Mouse (Mus musculus) layer of hippocampus, adult 8-10 months (tissue): ENCODE data around the gene Ccnyl1. TPM values are rescaled to one million over a fixed set of nuclear protein-coding genes. Genes with fewer than 3 reads are reported as not detected.

Experiments
- DNase-seq, 2 experiments: peaks; one replicate each; pipeline ENCODE4 v3.0.0; 2022; ENCODE audit warnings: low spot score in 2 of 2
- total RNA-seq, 4 experiments: library from RNA; stranded (reverse); gene quantifications; 2 replicates each; pipeline ENCODE4 v1.2.4; 2022

Gene Ccnyl1
- total RNA-seq, 4 experiments from 2014 or later, result 10.4 to 12.9 (median 12.0) TPM

DNA sequence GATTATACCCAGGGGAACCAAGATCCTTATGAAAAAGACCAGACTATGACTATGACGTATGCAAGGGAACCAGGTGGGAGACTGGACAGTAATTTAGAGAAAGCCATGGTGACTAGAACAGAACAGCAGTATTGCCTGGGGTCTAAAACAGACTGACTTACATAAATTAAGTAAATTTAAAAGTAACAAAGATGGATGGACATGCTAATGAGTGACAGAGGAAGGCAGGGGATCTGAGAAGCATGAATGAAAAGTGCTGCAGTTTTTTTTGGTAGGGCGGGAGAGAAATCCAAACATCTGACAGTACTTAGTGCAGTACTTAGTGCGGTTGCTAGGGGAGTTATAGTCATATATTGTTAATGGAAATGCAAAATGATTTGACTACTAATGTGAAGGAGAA lies 4.9 kb downstream of the Ccnyl1 start:
- no peak for DNase-seq

DNA sequence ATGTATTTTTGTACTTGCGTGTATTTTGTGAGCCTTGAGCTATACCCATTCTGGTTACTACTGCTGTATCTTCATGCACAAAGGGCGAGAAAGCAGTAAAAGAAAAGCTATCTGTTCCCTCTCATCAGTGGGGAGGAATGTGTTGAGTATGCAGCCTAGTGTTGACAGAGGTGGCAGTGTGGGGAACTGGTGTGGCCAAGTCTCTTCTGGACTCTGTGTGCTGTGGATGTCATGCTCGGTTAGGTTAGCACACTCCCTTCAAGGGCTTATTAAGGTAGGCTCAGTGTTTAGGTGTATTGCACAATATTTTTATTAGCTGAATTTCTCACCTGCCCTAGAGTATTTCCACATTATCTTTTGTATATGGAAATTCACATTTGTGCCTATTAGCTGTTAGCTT lies 11.5 kb downstream of the Ccnyl1 start:
- no peak for DNase-seq

DNA sequence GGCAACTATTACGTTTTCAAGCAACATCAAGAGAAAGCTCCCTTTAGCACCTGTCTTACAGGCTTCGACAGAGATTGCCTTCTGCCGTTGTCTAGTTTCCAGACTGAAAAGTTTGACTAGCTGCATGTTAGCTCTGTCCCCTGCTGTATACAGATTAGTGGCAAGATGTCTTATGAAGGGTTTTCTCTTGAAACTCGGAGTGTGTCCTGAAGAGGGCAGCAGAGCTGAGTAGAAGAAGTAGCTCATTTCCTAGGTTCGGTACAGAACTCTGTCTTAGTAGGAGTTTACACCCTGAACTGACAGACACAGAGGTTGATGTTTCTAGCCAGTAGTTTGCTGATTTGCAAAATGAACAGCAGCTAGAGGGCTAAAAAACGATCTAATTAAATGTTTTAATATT lies 15.0 kb downstream of the Ccnyl1 start:
- DNase-seq, result peak; percentile 31 to 68

DNA sequence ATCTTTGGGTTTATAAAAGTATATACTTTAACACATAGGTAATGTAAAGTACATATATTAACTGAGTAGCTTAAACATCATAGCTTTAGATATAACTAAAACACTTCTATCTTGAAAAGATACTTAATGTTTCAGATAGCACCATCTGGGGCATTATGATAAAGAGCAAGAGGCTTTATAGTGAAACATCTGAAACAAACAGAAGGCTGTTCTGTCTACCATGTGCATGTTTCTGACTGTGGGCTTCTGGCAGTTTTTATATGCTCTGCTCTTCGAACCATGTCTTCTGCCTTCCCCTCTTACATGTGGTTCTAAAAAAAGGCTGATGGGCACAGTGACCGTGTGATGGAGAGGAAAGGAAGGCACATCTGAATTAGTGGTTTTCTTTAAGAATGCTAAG lies 16.4 kb downstream of the Ccnyl1 start:
- DNase-seq, result no peak

DNA sequence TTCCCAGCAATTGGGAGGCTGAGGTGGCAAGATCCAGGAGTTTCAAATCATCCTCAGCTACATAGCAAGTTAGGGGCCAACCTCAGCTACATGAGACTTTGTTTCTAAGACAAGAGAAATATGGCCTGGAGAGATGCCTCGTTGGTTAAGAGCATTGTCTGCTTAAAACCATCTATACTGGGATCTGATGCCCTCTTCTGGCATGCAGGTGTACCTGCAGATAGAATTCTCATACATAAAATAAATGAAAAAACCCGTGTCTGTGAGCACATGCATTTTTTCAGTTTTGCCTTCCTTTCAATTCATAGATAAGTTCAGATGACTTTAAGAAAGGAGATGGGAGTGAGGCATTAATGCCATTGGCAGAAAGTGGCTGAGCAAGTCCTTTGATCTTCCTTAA lies 19.6 kb downstream of the Ccnyl1 start:
- no peak for DNase-seq

DNA sequence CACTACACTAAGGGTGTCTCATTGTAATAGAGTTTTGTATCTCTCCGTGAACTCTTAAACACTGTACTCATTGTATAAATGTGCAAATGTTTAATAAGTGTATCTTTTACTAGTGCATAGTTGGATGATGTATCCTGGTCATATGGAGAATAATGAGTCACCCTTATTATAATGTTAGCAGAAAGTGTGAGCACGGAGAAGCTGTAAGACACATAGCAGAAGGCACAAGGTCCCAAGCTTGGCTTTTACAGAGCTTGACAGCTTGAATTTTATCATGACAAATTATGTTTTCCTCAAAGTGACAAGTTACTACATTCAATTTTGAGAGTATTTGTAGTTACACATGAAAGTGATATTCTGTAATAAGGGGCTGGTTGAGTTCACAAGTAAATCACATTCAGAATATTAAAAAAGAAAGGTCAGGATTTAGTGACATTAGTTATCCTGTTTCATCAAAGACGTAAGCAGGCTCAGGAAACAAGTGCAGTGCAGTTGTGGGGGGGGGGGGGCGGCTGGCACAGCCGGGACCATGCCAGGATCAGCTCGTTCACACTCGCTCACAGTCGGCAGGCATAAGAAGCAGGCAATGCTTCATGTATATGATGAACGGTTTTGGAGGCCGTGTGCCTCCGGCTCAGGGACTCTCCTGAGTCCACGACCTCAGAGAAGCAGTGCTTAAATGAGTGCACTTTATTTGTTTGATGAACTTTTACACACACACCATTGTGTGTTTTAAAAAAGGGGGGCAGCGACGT lies 21.9 kb downstream of the Ccnyl1 start:
- DNase-seq, result no peak

GRCm38 (mm10) chr1:64715458-64715857 lies 25.2 kb downstream of the Ccnyl1 start:
- DNase-seq, result no peak

- DNase-seq, result peak in 1 of 2 experiments; percentile 19
Observed at GRCm38 (mm10) chr1:64716589-64717304, 26.5 kb downstream of the Ccnyl1 start.

- DNase-seq, result peak in 1 of 2 experiments; percentile 52
Observed at GRCm38 (mm10) chr1:64717504-64717903, 27.2 kb downstream of the Ccnyl1 start.

GRCm38 (mm10) chr1:64721034-64721587 lies 30.9 kb downstream of the Ccnyl1 start:
- no peak for DNase-seq

- DNase-seq, result no peak
Observed at GRCm38 (mm10) chr1:64730046-64730445, 39.8 kb downstream of the Ccnyl1 start.

GRCm38 (mm10) chr1:64731341-64732020 lies 41.2 kb downstream of the Ccnyl1 start:
- DNase-seq, result no peak

DNA sequence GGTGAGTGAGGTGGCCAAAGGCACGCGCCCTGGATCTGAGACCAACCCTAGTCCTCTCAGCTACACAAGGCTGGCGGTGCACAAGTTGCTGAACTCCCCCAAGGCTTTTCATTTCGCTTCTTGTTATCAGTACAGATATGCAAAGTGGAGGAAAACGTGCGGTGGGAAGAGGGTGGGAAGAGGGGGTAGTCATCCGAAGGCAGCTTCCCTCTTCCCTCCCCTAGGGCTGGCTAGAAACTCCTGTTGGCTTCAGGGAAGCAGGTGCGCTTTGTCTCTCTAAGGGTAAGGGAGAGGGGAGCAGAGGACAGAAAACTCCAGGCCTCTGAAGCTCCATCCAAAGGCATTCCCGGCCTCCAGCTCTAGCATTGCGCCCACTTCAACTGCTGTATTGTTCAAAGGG lies 41.9 kb downstream of the Ccnyl1 start:
- no peak for DNase-seq

GRCm38 (mm10) chr1:64732637-64733200 lies 42.5 kb downstream of the Ccnyl1 start:
- no peak for DNase-seq

DNA sequence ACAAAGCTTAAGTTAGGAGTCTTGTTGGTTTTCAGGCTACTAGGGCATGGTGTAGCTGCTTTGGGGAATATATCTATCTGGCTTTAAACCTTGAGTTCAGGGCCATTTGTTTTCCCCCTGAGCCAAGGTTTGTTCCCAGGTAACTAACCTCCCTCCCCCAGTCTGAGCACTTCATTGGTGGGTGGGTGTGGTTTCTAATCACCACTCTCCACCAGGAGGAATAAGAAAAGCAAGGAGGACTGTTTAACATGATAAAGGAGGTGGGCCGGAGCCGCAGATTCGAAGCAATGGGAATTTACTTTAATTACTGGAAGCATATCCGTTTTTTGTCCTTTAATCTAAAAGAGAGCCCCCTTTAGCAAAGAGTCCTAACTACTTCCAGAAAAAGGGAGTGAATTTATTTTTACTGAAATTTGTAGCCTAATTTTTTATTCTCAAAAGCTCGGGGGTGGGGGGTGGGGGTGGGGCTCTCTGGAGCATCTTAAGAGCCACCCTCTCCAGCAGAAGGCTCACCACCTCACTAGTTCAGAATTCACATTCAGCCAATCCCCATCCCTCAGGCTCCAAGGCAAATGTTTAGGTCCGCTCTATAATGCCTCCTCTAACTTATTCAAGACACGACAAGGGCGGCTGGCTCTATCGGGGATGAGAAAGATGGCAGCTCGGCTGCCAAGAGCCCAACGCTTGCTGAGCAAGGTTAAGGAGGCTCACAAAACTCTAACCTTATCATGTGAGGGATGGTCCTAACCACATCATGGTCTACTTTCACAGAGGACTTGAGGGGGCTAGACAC lies 43.4 kb downstream of the Ccnyl1 start:
- no peak for DNase-seq

GRCm38 (mm10) chr1:64734771-64735750 lies 44.8 kb downstream of the Ccnyl1 start:
- DNase-seq, result no peak

- DNase-seq, result no peak
Observed at GRCm38 (mm10) chr1:64735781-64736680, 45.8 kb downstream of the Ccnyl1 start.

DNA sequence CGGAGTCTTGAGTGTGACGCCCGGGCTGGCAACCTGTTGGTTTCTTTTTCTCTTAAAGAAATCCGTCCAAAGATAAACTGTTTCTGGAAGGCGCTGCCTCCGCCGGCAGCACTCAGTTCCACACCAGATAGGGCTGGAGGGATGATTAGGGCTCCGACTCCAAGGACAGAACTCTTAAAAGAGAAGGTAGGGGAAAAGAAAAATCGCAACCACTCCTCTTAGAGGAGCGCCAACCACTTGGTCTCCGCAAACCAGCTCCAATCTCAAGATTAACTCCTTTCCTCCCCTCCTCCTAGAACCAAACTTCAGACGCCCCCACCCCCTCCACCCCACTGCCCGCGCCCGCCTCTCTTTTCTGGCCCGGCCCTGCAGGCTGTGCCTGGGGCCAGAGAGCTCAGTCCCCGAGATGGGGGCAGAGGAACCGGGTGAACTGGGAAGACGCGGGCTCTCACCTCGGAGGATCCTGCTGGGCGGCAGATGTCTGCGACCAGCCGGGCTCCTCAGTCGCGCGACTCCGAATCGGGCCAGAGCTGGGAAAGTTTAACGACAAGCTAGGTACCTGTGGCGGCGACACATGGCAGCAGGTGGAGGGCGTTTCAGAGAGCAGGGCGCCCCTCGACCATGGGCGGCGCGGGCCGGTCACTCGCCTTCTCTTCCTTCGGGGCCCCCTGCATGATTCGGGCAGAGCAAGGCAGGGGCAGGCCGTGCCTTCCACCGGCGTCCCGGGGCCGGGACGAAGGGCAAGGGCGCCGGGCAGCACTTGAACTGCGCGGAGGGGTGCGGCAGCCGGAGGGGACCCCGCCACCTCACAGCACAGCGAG lies 46.6 kb downstream of the Ccnyl1 start:
- DNase-seq, result no peak
